Mouse (Mus musculus) spleen, postnatal 36 days (tissue): Measurements from ENCODE around the gene Wiz.
A peak's percentile ranks its signal among the peaks of the same experiment; 100 is the strongest.

ENCODE experiments used
- DNase-seq, 2 experiments: peaks; one replicate each; pipeline ENCODE4 v3.0.0; 2022; ENCODE audit warnings: low spot score in 2 of 2, mixed read lengths in 1 of 2

Wiz gene

GRCm38 (mm10) chr17:32349851-32350381 is 39.3 kb downstream of the Wiz start:
- peak in 1 of 2 experiments; percentile 18 for DNase-seq

- peak; percentile 16 to 45 for DNase-seq
Measured at GRCm38 (mm10) chr17:32349037-32349732, 40.1 kb downstream of the Wiz start.

GRCm38 (mm10) chr17:32348406-32348805 is 40.8 kb downstream of the Wiz start:
- DNase-seq = no peak

GRCm38 (mm10) chr17:32341102-32341501 is 48.1 kb downstream of the Wiz start:
- no peak for DNase-seq

- DNase-seq = no peak
Measured at GRCm38 (mm10) chr17:32340110-32340509, 49.1 kb downstream of the Wiz start.

- DNase-seq = no peak
Measured at GRCm38 (mm10) chr17:32335869-32336268, 53.4 kb downstream of the Wiz start.

GRCm38 (mm10) chr17:32334921-32335320 is 54.3 kb downstream of the Wiz start:
- no peak for DNase-seq

GRCm38 (mm10) chr17:32333675-32334303 is 55.5 kb downstream of the Wiz start:
- no peak for DNase-seq

GRCm38 (mm10) chr17:32327501-32327900 is 61.7 kb downstream of the Wiz start:
- no peak for DNase-seq

GRCm38 (mm10) chr17:32322809-32323208 is 66.4 kb downstream of the Wiz start:
- DNase-seq = no peak

GRCm38 (mm10) chr17:32321836-32322235 is 67.4 kb downstream of the Wiz start:
- DNase-seq = no peak

- no peak for DNase-seq
Measured at GRCm38 (mm10) chr17:32321390-32321734, 67.9 kb downstream of the Wiz start.

GRCm38 (mm10) chr17:32320597-32321389 is 68.4 kb downstream of the Wiz start, which contains the start of gene Akap8:
Gene Akap8 (minus strand): TSS chr17:32321238.
- peak; percentile 99 for DNase-seq

- DNase-seq = peak in 1 of 2 experiments; percentile 16
Measured at GRCm38 (mm10) chr17:32319950-32320349, 69.3 kb downstream of the Wiz start.

GRCm38 (mm10) chr17:32317708-32318107 is 71.5 kb downstream of the Wiz start:
- no peak for DNase-seq

GRCm38 (mm10) chr17:32317032-32317431 is 72.2 kb downstream of the Wiz start:
- no peak for DNase-seq

GRCm38 (mm10) chr17:32315560-32315959 is 73.7 kb downstream of the Wiz start:
- DNase-seq = no peak

- no peak for DNase-seq
Measured at GRCm38 (mm10) chr17:32313892-32314291, 75.3 kb downstream of the Wiz start.

GRCm38 (mm10) chr17:32312801-32313200 is 76.4 kb downstream of the Wiz start:
- no peak for DNase-seq

- DNase-seq = no peak
Measured at GRCm38 (mm10) chr17:32307963-32308362, 81.3 kb downstream of the Wiz start.
